Mouse (Mus musculus) thymus, adult 2 months (tissue): ENCODE measurements around the gene Mad2l2. TPM values are rescaled to one million over a fixed set of nuclear protein-coding genes. Genes with fewer than 3 reads are reported as not detected.
"Not testable (repeated sequence)": the region's sequence is repeated elsewhere in the genome, so short reads cannot be mapped to it uniquely, and the experiment has no call there.

Experiments used
- DNase-seq: peaks from one replicate; pipeline ENCODE4 v3.0.0; 2021
- H3K27ac ChIP-seq: fragments of 200-500 bp; 2 replicates; pipeline ENCODE4 v1.5.1; 2012; ENCODE audit warnings: low read length, control low read depth; ENCODE audit not compliant: control insufficient read depth, insufficient read depth
- H3K27me3 ChIP-seq: fragments of 200-500 bp; 2 replicates; pipeline ENCODE4 v1.6.1; 2012; ENCODE audit warnings: mild to moderate bottlenecking, low read length, moderate library complexity, mixed read lengths; ENCODE audit not compliant: control insufficient read depth, insufficient read depth
- H3K36me3 ChIP-seq: fragments of 200-500 bp; 2 replicates; pipeline ENCODE4 v1.6.1; 2012; ENCODE audit warnings: mild to moderate bottlenecking, low read length, moderate library complexity; ENCODE audit not compliant: control insufficient read depth, insufficient read depth
- H3K4me1 ChIP-seq: fragments of 200-500 bp; replicated peaks from 2 replicates; pipeline ENCODE4 v1.6.1; 2012; ENCODE audit warnings: low read length; ENCODE audit not compliant: control insufficient read depth, insufficient read depth
- H3K4me3 ChIP-seq: fragments of 200-500 bp; 2 replicates; pipeline ENCODE4 v1.5.1; 2012; ENCODE audit warnings: mild to moderate bottlenecking, low read length, control low read depth, moderate library complexity; ENCODE audit not compliant: control insufficient read depth, insufficient read depth
- CTCF ChIP-seq: fragments of 200-500 bp; IDR thresholded peaks from 2 replicates; pipeline ENCODE4 v1.5.1; 2012; ENCODE audit warnings: mild to moderate bottlenecking, control low read depth, low read length, moderate library complexity, borderline replicate concordance; ENCODE audit not compliant: control insufficient read depth, poor library complexity, insufficient read depth; ENCODE audit errors: extremely low read depth
- POLR2A ChIP-seq: fragments of 200-500 bp; IDR thresholded peaks from 2 replicates; pipeline ENCODE4 v1.6.1; 2012; ENCODE audit warnings: mild to moderate bottlenecking, low read length, control low read depth, moderate library complexity; ENCODE audit not compliant: control insufficient read depth, poor library complexity, insufficient read depth; ENCODE audit errors: extremely low read depth
- WGBS: fragments of 180-500 bp; shearing (Covaris S2); methylation state at CpG from one replicate; pipeline ENCODE4 v1.1.7; 2018; 5-methylcytosine and 5-hydroxymethylcytosine counted together
- polyA plus RNA-seq: library from polyadenylated mRNA; depleted of rRNA; stranded (reverse); fragments of >200 nt; gene quantifications from 2 replicates; pipeline ENCODE4 v1.2.3, GENCODE M21; 2012

Mad2l2 gene
- polyA plus RNA-seq, 1 experiment, result 37.7 TPM

DNA sequence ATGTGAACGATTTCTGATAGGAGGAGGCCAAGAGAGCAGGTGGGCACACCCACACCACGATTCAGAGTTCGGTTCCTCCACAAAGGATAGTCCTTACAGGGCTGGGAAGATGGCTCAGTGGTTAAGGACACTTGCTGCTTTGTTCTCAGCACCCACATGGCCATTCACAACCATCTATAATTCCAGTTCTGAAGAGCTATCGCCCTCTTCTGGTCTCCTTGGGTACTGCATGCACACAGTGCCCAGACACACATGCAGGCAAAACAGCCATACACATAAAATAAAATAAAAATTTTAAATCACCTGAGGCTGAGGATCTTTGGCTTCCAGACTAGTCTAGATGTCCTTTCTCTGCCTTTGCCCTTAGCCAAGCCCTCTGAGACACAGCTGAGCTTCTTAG, 12.8 kb upstream of the Mad2l2 start:
- H3K4me1 ChIP-seq, result peaks cover 10% of the 10 kb centered on the region
- no peak for DNase-seq
- no peak overlapping the region for H3K4me3 ChIP-seq
- WGBS, result 79% methylated on average over 4 of the region's 4 CpGs
- H3K27me3 ChIP-seq, result no peaks in the 10 kb centered on the region; the same call in 1 of the 2 replicates
- H3K27ac ChIP-seq, result no peak overlapping the region
- TF ChIP-seq POLR2A, result no peak
- TF ChIP-seq CTCF, result no peak
- H3K36me3 ChIP-seq, result no peaks in the 10 kb centered on the region

GRCm38 (mm10) chr4:148119578-148119977, 10.6 kb upstream of the Mad2l2 start:
- not testable (repeated sequence) for H3K27ac ChIP-seq, H3K4me1 ChIP-seq, H3K36me3 ChIP-seq, H3K4me3 ChIP-seq, H3K27me3 ChIP-seq, DNase-seq
- WGBS, result 93% methylated on average over 9 of the region's 9 CpGs

GRCm38 (mm10) chr4:148120555-148120954, 9.6 kb upstream of the Mad2l2 start:
- Histone ChIP-seq H3K27ac (no peak overlapping the region), H3K4me1 (peaks cover 4% of the 10 kb centered on the region), H3K27me3 (no peaks in the 10 kb centered on the region; the same call in 1 of the 2 replicates), H3K36me3 (no peaks in the 10 kb centered on the region), H3K4me3 (no peak overlapping the region)
- no peak for DNase-seq
- WGBS, result 47% methylated on average over 9 of the region's 9 CpGs
- TF ChIP-seq CTCF, result no peak
- TF ChIP-seq POLR2A, result no peak

DNA sequence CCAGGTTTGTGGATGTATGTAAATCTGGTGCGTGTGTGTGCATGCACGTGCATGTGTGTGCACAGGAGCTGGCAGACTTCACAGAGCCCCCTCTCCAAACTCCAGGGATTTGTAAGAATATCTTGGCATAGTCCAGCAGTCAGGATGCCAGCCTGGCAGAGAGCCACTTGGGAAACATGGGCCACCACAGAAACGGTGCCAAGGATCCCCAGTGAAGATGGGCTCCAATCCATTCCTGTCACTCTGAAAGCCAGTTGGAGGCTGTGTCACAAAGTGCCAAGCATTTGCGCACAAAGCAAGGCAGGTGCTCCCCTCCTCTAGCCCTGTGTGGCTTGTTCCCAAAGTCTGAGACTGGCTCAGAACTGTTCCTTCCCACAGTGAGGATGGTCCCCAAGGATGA, 8.8 kb upstream of the Mad2l2 start:
- 91% methylated on average over 4 of the region's 4 CpGs for WGBS
- Histone ChIP-seq H3K4me3 (no peak overlapping the region), H3K27me3 (no peaks in the 10 kb centered on the region; the same call in 1 of the 2 replicates), H3K27ac (no peak overlapping the region), H3K4me1 (peaks cover 4% of the 10 kb centered on the region), H3K36me3 (no peaks in the 10 kb centered on the region)
- no peak for DNase-seq
- TF ChIP-seq CTCF (no peak), POLR2A (no peak)

DNA sequence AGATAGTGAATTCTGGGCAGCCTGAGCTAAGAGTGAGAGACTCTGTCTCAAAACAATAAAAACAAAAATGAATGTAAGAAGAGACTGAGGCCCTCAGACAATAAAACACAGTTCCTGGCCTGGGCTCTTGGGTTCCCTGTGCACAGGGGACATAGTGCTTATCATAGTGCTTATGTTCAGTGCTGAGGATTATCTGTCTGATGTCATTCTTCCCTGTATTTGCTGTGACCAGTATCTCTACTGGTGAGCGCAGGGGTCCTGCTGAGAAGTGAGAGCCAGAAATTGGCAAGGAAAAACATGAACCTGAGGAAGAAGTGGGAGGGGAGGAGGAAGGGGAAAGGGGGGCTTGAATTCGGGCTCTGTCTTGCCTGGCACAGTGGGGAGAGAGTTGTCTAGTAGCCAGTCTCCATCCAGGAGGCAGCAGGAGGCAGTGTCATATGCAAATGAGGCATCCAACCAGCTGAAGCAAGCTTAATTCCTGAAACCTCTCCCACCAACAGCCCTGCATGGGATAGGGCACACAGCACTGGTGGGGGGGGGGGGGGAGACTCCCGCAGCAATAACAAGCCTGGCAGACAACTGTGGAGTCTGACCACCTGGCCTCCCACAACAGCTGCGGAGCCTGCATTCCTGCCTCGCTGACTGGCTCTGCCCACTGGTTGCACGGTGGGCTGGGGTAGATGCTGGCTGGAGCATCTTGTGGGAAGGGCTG, 8.0 kb upstream of the Mad2l2 start:
- TF ChIP-seq POLR2A, result no peak
- no peak for TF ChIP-seq CTCF
- 61% methylated on average over 6 of the region's 6 CpGs for WGBS
- peaks cover 4% of the 10 kb centered on the region for H3K4me1 ChIP-seq
- DNase-seq, result no peak
- no peaks in the 10 kb centered on the region for H3K36me3 ChIP-seq
- no peak overlapping the region for H3K27ac ChIP-seq
- H3K4me3 ChIP-seq, result no peak overlapping the region
- no peaks in the 10 kb centered on the region; the same call in 1 of the 2 replicates for H3K27me3 ChIP-seq

DNA sequence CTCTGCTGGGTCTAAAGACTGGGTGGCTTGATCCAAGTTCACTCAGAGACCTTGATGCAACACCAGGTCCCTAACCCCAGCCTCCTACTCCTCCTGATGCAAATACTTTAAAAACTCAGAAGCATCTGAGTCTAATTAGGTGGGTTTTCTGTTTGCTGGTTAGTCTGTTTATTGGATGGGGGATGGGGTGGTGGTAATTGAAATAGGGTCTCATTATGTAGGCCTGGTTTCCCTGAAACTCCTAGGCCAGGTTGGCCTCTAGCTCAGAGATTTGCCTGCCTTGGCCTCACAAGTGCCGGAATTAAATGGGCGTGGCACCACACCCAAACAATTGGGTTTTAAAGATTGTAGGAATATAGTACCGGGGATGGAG, 7.5 kb upstream of the Mad2l2 start:
- no peaks in the 10 kb centered on the region; the same call in 1 of the 2 replicates for H3K27me3 ChIP-seq
- no peak overlapping the region for H3K27ac ChIP-seq
- H3K4me1 ChIP-seq, result peaks cover 4% of the 10 kb centered on the region
- WGBS, result 97% methylated on average over 3 of the region's 3 CpGs
- H3K36me3 ChIP-seq, result no peaks in the 10 kb centered on the region
- DNase-seq, result no peak
- no peak overlapping the region for H3K4me3 ChIP-seq
- no peak for TF ChIP-seq POLR2A
- TF ChIP-seq CTCF, result no peak

DNA sequence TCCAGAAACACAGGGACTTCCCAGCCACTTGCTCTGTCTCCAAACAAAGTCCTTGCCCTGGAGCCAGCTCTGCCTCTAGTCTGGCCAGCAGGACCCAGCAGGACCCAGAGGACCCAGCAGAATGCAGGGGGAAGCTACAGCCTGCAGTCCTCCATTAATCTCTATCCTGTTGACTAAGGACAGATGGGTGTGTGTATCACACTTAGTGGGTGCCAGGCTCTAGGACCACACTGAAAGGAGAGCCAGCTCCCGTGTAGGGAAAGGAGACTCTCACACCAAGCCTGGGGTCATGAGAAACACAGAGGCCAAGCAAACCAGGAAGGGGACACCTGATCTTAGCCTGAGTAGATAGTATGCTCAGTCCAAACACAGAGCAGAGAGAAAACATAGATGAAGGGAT, 1.9 kb upstream of the Mad2l2 start:
- 71% methylated on average over 1 of the region's 1 CpGs for WGBS
- Histone ChIP-seq H3K4me1 (peaks cover 11% of the 10 kb centered on the region; the same call in 1 of the 2 replicates), H3K27ac (no peak overlapping the region), H3K4me3 (no peak overlapping the region), H3K36me3 (no peaks in the 10 kb centered on the region), H3K27me3 (peaks cover 18% of the 10 kb centered on the region)
- no peak for DNase-seq
- no peak for TF ChIP-seq POLR2A
- no peak for TF ChIP-seq CTCF

DNA sequence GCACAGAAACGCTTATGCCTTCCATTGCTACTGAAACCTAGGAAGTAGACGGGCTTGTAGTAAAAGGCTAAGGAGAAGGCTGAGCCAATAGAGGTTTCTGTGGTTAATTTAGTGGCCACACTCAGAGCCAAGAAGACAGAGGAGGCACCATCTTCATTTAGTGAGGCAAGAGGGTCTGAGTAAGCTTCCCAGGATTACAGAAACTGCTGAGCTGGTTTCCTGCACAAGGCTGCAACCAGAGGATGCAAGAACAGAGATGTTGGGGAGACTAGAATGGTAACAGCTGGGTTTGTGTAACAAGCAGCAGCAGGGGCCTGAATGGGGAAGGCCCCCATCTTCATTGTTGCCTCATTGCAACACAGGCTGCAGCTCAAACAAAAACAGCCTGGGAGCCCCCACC, 1.5 kb upstream of the Mad2l2 start:
- WGBS, result 23% methylated on average over 2 of the region's 2 CpGs
- H3K4me3 ChIP-seq, result no peak overlapping the region
- no peaks in the 10 kb centered on the region for H3K36me3 ChIP-seq
- H3K27ac ChIP-seq, result no peak overlapping the region
- no peak for TF ChIP-seq CTCF
- TF ChIP-seq POLR2A, result no peak
- no peak for DNase-seq
- peaks cover 18% of the 10 kb centered on the region for H3K27me3 ChIP-seq
- H3K4me1 ChIP-seq, result peaks cover 11% of the 10 kb centered on the region; the same call in 1 of the 2 replicates
